Mouse (Mus musculus) CD4-positive helper T cell, adult 2 months (primary cell): Measurements from ENCODE around the gene Cdh20.

Experiments
- DNase-seq: peaks from one replicate; pipeline ENCODE4 v3.0.0-alpha.2; 2012; ENCODE audit warnings: low read depth, missing footprints, low spot score

The Cdh20 gene

GRCm38 (mm10) chr1:104768371-104769249 is at the start of gene Cdh20:
TSS of gene Cdh20 (plus strand) at chr1:104768529.
- no peak for DNase-seq

- DNase-seq: no peak
Observed at GRCm38 (mm10) chr1:104746816-104747215, 21.5 kb upstream of the Cdh20 start.

DNA sequence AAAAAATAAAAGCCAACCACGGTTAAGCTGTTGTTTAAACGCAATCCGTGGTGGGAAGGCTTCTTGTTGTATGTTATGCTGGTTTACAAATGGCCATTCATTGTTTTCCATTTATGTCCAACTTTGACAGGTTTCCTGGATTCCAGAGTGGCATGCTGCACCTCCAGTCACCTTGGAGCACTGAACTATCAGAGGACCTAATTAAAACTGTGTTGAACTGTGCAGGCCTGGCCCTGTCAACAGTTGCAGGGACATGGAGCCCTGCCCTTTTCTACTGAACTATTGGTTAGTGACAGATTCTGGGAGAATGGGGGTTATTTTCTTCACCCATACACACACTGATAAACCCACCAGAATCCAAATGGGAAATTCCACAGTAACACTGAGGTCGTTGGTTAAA is 20.9 kb upstream of the Cdh20 start:
- DNase-seq: no peak

GRCm38 (mm10) chr1:104754483-104754882 is 13.8 kb upstream of the Cdh20 start:
- DNase-seq: no peak

GRCm38 (mm10) chr1:104755896-104756295 is 12.4 kb upstream of the Cdh20 start:
- DNase-seq: no peak

- DNase-seq: no peak
Observed at GRCm38 (mm10) chr1:104769250-104769607, 900 bp downstream of the Cdh20 start.

GRCm38 (mm10) chr1:104771937-104772336 is 3.6 kb downstream of the Cdh20 start:
- DNase-seq: no peak

DNA sequence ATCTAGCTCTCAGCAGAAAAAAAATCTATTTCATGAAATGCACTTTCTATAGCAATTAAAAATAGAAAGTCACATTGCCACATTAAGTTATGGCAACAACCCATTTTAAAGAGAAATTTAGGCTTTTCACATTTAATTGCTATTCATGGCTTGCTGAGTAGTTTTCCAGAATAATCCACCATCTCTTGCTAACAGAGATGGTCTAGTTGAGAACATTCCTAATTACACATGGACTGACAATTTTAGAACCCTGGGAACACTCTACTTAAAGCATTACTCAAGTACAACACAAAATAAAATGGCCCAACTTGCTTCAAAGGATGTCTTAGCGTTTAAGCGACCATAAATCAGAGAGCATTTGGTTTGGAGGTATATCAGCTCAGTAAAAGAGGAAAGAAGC is 4.9 kb downstream of the Cdh20 start:
- DNase-seq: no peak

DNA sequence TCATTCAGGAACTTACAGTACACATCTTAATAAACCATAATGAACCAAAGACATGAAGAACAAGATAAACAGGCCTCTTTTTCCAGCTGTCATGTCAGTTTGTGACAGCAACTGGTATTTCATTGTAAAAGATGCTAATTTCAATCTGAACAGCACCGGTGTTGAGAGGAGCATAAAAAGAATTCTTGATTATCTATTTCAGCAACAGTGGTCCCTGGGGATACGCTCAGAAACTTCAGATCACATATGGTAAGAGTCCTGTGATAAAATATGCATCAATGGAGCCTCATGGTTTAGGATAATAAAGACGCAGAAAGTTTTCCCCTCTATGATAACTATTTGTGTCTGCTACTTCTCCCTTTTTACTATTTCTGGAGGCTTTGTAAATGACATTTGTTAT is 25.2 kb downstream of the Cdh20 start:
- no peak for DNase-seq

DNA sequence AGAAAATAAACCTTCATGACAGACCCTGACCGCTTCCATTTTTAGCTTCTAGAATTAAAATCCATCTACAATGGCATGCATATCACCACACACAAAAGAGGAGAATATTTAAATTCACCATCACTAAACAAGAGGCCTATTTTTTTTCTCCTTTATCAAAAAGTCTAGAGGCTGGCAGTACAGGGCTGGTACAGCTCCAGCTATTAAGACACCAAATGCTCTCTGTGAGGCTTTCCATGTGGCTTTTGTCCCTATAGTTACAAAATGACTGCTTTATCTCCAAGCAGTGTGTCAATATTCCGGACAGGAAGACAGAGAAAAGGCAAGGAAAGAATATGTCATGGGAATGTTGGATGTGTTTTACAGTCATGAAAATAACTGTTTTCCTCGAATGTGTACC is 27.8 kb downstream of the Cdh20 start:
- no peak for DNase-seq

DNA sequence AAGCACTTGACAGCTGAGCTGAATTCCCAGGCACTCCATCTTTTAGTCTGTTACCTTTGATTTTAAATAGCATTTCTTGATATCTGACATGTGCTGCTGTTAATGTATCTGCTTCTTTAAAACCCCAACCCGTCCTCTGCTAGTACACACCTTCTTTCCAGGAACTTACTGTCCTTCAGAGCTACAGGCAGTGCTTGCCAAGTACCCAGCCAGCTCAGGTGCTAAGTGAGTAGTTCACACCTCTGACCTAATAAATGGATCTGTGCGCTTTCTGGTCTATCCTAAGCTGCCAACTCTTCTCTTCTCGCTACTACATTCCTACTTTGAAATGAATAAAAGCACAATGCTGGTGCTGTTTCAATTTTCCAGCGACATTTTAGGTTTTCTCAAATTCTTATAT is 28.8 kb downstream of the Cdh20 start:
- no peak for DNase-seq

DNA sequence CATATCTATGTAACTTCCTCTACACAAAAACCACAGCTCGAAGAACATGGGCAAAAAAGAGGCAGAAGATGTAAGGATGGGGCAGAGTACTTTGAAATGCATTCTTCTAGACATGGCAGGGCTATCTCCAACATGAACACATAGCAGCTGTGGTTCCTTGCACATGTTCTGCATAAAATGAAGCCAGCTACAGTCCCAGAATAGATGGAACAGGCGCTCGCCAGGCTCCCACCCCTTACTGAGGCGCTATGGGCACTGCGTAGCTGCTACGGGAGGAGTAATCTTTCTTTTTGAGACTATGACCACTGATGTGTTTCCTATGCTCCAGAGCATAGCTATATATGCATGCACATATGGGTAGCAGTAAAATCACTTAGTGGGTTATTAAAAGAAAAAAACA is 36.4 kb downstream of the Cdh20 start:
- DNase-seq: no peak

GRCm38 (mm10) chr1:104807214-104807613 is 38.9 kb downstream of the Cdh20 start:
- DNase-seq: no peak

- no peak for DNase-seq
Observed at GRCm38 (mm10) chr1:104817510-104817909, 49.2 kb downstream of the Cdh20 start.

DNA sequence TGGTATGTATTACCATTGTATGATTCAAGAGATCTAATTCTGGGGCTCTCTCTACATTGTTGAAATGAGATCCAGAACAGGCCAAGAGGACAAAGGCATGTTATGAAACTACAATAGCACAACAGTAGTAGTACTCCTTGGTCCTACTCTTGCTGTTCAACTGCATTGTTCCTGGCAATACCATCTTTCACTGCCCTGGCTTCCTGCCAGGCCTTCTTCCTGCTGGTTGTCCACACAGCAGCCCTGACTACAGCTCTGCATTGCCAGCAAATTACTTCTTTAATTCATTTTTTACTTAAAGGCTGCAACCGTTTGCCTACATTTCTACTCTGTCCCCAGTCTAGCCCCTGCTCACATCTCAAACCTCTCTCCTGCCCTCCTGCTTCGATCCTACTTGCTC is 59.8 kb downstream of the Cdh20 start:
- no peak for DNase-seq

- no peak for DNase-seq
Observed at GRCm38 (mm10) chr1:104838206-104838915, 70.0 kb downstream of the Cdh20 start.

- DNase-seq: no peak
Observed at GRCm38 (mm10) chr1:104839051-104839450, 70.7 kb downstream of the Cdh20 start.

- no peak for DNase-seq
Observed at GRCm38 (mm10) chr1:104848256-104848919, 80.1 kb downstream of the Cdh20 start.

DNA sequence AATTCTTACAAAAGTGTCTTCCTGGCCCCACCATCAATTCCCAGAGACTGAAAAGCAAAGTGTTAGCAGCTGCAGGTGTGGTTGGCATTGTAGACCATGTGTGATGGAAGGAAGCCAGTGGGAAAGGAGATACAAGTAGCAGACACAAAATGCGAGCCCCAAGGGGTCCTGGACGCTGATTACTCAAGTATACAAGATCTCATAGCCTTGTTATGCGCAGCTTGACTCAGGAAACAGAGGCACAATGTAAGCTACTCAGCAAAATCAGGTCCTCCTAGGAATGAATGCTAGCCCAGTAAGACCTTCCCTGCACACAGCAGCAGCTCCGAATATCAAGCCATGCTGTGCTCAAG is 80.6 kb downstream of the Cdh20 start:
- no peak for DNase-seq

GRCm38 (mm10) chr1:104877384-104877783 is 109.1 kb downstream of the Cdh20 start:
- DNase-seq: no peak

- DNase-seq: no peak
Observed at GRCm38 (mm10) chr1:104901815-104902214, 133.5 kb downstream of the Cdh20 start.

DNA sequence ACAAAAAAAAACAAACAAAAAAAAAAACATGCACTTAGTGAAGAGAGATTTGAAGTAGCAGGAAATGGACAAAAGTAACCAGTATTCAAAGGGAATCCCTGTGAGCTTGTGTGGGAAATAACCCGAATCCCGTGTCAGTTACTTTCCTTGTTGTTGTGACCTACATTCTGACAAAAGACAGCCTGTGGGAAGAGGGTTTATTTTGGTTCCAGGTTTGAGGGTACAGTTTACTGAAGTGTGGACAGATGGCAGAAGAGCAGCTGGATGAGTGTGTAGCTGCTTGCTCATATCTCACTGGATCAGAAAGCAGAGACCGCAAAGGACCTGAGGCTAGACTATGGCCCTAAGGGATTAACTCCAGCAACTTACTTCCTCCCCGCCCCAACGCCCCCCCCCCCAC is 135.1 kb downstream of the Cdh20 start:
- DNase-seq: no peak

- DNase-seq: no peak
Observed at GRCm38 (mm10) chr1:104912407-104912806, 144.1 kb downstream of the Cdh20 start.
